In genomic region chr3:109977614-109978013, GRCm38 (mm10) we compare ENCODE assay signal across 20 mouse cellular contexts.
DNase-seq lines count a peak whose midpoint lies in the region; ATAC-seq lines count a peak whose summit lies in the region.
"Had no signal": no experiment of that assay in that cellular context is flagged by ENCODE, and none has a peak within 500 bp of the region (broad histone marks: within the 10 kb centered on the region; RNA-seq: fewer than 3 reads in every experiment).

No protein-coding gene starts in this region.

- no peak overlapping the region for H3K9ac ChIP-seq in intestine, embryonic 14.5 days (ENCODE audit: low read length)
- no peak overlapping the region for H3K9ac ChIP-seq in intestine, embryonic 16.5 days (ENCODE audit: low read depth, low read length)
- no peak overlapping the region for H3K9ac ChIP-seq in neural tube, embryonic 11.5 days (ENCODE audit: low read length)
- no peak overlapping the region for H3K9ac ChIP-seq in neural tube, embryonic 15.5 days (replicated peaks)
- H3K9ac ChIP-seq in neural tube, embryonic 14.5 days (replicated peaks; ENCODE audit: low read depth, low read length) = no peak overlapping the region
- H3K9ac ChIP-seq: embryonic facial prominence, embryonic 12.5 days; liver, embryonic 14.5 days; stomach, embryonic 15.5 days had no signal

- H3K27me3 ChIP-seq in intestine, embryonic 14.5 days (replicated peaks; ENCODE audit: control insufficient read depth, insufficient read depth, low read length) = no peaks in the 10 kb centered on the region
- no peaks in the 10 kb centered on the region for H3K27me3 ChIP-seq in intestine, embryonic 16.5 days (replicated peaks; ENCODE audit: control insufficient read depth, insufficient read depth, low read length)
- H3K27me3 ChIP-seq in neural tube, embryonic 11.5 days (ENCODE audit: control insufficient read depth, insufficient read depth, low read length) = no peaks in the 10 kb centered on the region
- no peaks in the 10 kb centered on the region for H3K27me3 ChIP-seq in neural tube, embryonic 15.5 days (replicated peaks)
- no peaks in the 10 kb centered on the region for H3K27me3 ChIP-seq in neural tube, embryonic 14.5 days (ENCODE audit: control insufficient read depth, insufficient read depth, low read length)
- H3K27me3 ChIP-seq: embryonic facial prominence, embryonic 12.5 days; stomach, embryonic 15.5 days had no signal

- H3K4me2 ChIP-seq in intestine, embryonic 14.5 days (ENCODE audit: low read length) = no peak overlapping the region
- no peak overlapping the region for H3K4me2 ChIP-seq in intestine, embryonic 16.5 days (ENCODE audit: low read depth, low read length)
- H3K4me2 ChIP-seq in neural tube, embryonic 11.5 days (ENCODE audit: low read depth) = no peak overlapping the region
- H3K4me2 ChIP-seq in neural tube, embryonic 15.5 days = no peak overlapping the region
- H3K4me2 ChIP-seq in neural tube, embryonic 14.5 days (ENCODE audit: low read depth, low read length) = no peak overlapping the region
- H3K4me2 ChIP-seq: embryonic facial prominence, embryonic 12.5 days; stomach, embryonic 15.5 days had no signal

- no peak overlapping the region for H3K27ac ChIP-seq in intestine, embryonic 14.5 days (ENCODE audit: low read depth)
- no peak overlapping the region for H3K27ac ChIP-seq in intestine, embryonic 16.5 days (ENCODE audit: low read length)
- H3K27ac ChIP-seq in neural tube, embryonic 11.5 days (ENCODE audit: low read depth, low read length) = no peak overlapping the region
- no peak overlapping the region for H3K27ac ChIP-seq in neural tube, embryonic 15.5 days (replicated peaks)
- no peak overlapping the region for H3K27ac ChIP-seq in neural tube, embryonic 14.5 days (ENCODE audit: low read depth, low read length)
- H3K27ac ChIP-seq: embryonic facial prominence, embryonic 12.5 days; heart, adult 2 months; liver, embryonic 14.5 days; macrophage; stomach, embryonic 15.5 days had no signal

- 42% methylated on average over 2 of the region's 2 CpGs for WGBS in intestine, embryonic 14.5 days
- WGBS in intestine, embryonic 16.5 days = 57% methylated on average over 2 of the region's 2 CpGs
- 53% methylated on average over 2 of the region's 2 CpGs for WGBS in neural tube, embryonic 11.5 days
- WGBS in neural tube, embryonic 15.5 days = 57% methylated on average over 2 of the region's 2 CpGs
- 60% methylated on average over 2 of the region's 2 CpGs for WGBS in neural tube, embryonic 14.5 days

- DNase-seq in cerebellum, adult 11-12 months = peak; percentile 23
- no peak for DNase-seq in cerebellum, adult 9-10 months
- no peak for DNase-seq in intestine, embryonic 14.5 days (ENCODE audit: low spot score)
- DNase-seq in neural tube, embryonic 11.5 days (ENCODE audit: low spot score) = peak; percentile 9
- DNase-seq in embryo, embryonic 10 days (ENCODE audit: low spot score) = no peak
- DNase-seq: gastrocnemius, postnatal 25 days; heart, adult 2 months; heart, postnatal 36 days; kidney, postnatal 14 days; right cerebral cortex, postnatal 14 days; thymus, adult 2 months had no signal

- no peaks in the 10 kb centered on the region for H3K4me1 ChIP-seq in intestine, embryonic 14.5 days (replicated peaks; ENCODE audit: control insufficient read depth, insufficient read depth, low read length)
- H3K4me1 ChIP-seq in intestine, embryonic 16.5 days (ENCODE audit: control insufficient read depth, insufficient read depth, low read length) = no peaks in the 10 kb centered on the region
- no peaks in the 10 kb centered on the region for H3K4me1 ChIP-seq in neural tube, embryonic 11.5 days (ENCODE audit: control insufficient read depth, insufficient read depth, low read length)
- no peaks in the 10 kb centered on the region for H3K4me1 ChIP-seq in neural tube, embryonic 15.5 days
- H3K4me1 ChIP-seq in neural tube, embryonic 14.5 days (ENCODE audit: control insufficient read depth, insufficient read depth, low read length) = no peaks in the 10 kb centered on the region
- H3K4me1 ChIP-seq: embryonic facial prominence, embryonic 12.5 days; stomach, embryonic 15.5 days had no signal

- no peaks in the 10 kb centered on the region for H3K9me3 ChIP-seq in intestine, embryonic 14.5 days (ENCODE audit: control insufficient read depth, low read length)
- H3K9me3 ChIP-seq in intestine, embryonic 16.5 days (ENCODE audit: control insufficient read depth, low read length) = no peaks in the 10 kb centered on the region
- H3K9me3 ChIP-seq in neural tube, embryonic 11.5 days (ENCODE audit: control insufficient read depth, low read length) = no peaks in the 10 kb centered on the region
- H3K9me3 ChIP-seq in neural tube, embryonic 15.5 days (replicated peaks) = no peaks in the 10 kb centered on the region
- H3K9me3 ChIP-seq in neural tube, embryonic 14.5 days (ENCODE audit: control insufficient read depth, low read length) = no peaks in the 10 kb centered on the region
- H3K9me3 ChIP-seq: embryonic facial prominence, embryonic 12.5 days; stomach, embryonic 15.5 days had no signal

- no peak overlapping the region for H3K4me3 ChIP-seq in intestine, embryonic 14.5 days (ENCODE audit: low read depth, low read length)
- no peak overlapping the region for H3K4me3 ChIP-seq in intestine, embryonic 16.5 days (ENCODE audit: low read length)
- no peak overlapping the region for H3K4me3 ChIP-seq in neural tube, embryonic 11.5 days (ENCODE audit: low read depth, low read length)
- H3K4me3 ChIP-seq in neural tube, embryonic 15.5 days (replicated peaks) = no peak overlapping the region
- no peak overlapping the region for H3K4me3 ChIP-seq in neural tube, embryonic 14.5 days (ENCODE audit: low read depth, low read length)
- H3K4me3 ChIP-seq: embryonic facial prominence, embryonic 12.5 days; erythroblast, embryonic 14.5 days; heart, adult 2 months; stomach, embryonic 15.5 days had no signal

- ATAC-seq in intestine, embryonic 14.5 days (replicated peaks; ENCODE audit: low FRiP score, low TSS enrichment, low read depth) = 0 out of 2 replicates have a peak, but pooled peaks have one; percentile 27
- no peak for ATAC-seq in intestine, embryonic 16.5 days
- no peak for ATAC-seq in neural tube, embryonic 11.5 days (ENCODE audit: insufficient read depth, low FRiP score, low TSS enrichment)
- no peak for ATAC-seq in neural tube, embryonic 15.5 days (ENCODE audit: low FRiP score)
- 0 out of 2 replicates have a peak, but pooled peaks have one; percentile 11 for ATAC-seq in neural tube, embryonic 14.5 days (ENCODE audit: low read depth)
- ATAC-seq: inflammation-experienced regulatory T-cells, adult 6 months had no signal

- no peaks in the 10 kb centered on the region for H3K36me3 ChIP-seq in intestine, embryonic 14.5 days (ENCODE audit: control insufficient read depth, insufficient read depth, low read length)
- H3K36me3 ChIP-seq in intestine, embryonic 16.5 days (ENCODE audit: control insufficient read depth, insufficient read depth, low read length) = no peaks in the 10 kb centered on the region
- H3K36me3 ChIP-seq in neural tube, embryonic 11.5 days (ENCODE audit: control insufficient read depth, insufficient read depth, low read length) = no peaks in the 10 kb centered on the region
- no peaks in the 10 kb centered on the region for H3K36me3 ChIP-seq in neural tube, embryonic 15.5 days
- H3K36me3 ChIP-seq in neural tube, embryonic 14.5 days (ENCODE audit: control insufficient read depth, insufficient read depth, low read length) = no peaks in the 10 kb centered on the region
- H3K36me3 ChIP-seq: embryonic facial prominence, embryonic 12.5 days; stomach, embryonic 15.5 days had no signal

Comparison
In these comparisons a context has a peak if more than half of its experiments do, and no peak if none do; other contexts are left out.
1. DNase-seq: peak in cerebellum, adult 11-12 months (single experiment) and neural tube, embryonic 11.5 days (single experiment); none in cerebellum, adult 9-10 months (single experiment), intestine, embryonic 14.5 days (single experiment) and embryo, embryonic 10 days (single experiment).
2. ATAC-seq: peak in intestine, embryonic 14.5 days (single experiment) and neural tube, embryonic 14.5 days (single experiment); none in intestine, embryonic 16.5 days (single experiment), neural tube, embryonic 11.5 days (single experiment) and neural tube, embryonic 15.5 days (single experiment).